Mouse (Mus musculus) stomach, embryonic 16.5 days (tissue): ENCODE measurements around the gene Taf3. TPM values are rescaled to one million over a fixed set of nuclear protein-coding genes. Genes with fewer than 3 reads are reported as not detected.

ENCODE experiments used
- ATAC-seq: fragments of 200-750 bp; cut with Nextera tagmentation; 2 replicates; pipeline ENCODE4 v1.8.0; 2017; ENCODE audit warnings: moderate number of reproducible peaks, moderate TSS enrichment; ENCODE audit not compliant: insufficient read depth, low FRiP score
- H3K27ac ChIP-seq: fragments of 300-500 bp; sonication (generic); 2 replicates; pipeline ENCODE4 v1.5.1; 2014; ENCODE audit warnings: low read length
- H3K27me3 ChIP-seq: fragments of 300-500 bp; sonication (generic); 2 replicates; pipeline ENCODE4 v1.6.1; 2014; ENCODE audit warnings: low read length, control low read depth, mixed read lengths; ENCODE audit not compliant: control insufficient read depth, insufficient read depth
- H3K36me3 ChIP-seq: fragments of 300-500 bp; sonication (generic); 2 replicates; pipeline ENCODE4 v1.6.1; 2014; ENCODE audit warnings: low read length; ENCODE audit not compliant: control insufficient read depth, insufficient read depth
- H3K4me1 ChIP-seq: fragments of 300-500 bp; sonication (generic); 2 replicates; pipeline ENCODE4 v1.6.1; 2014; ENCODE audit warnings: low read length, control low read depth, mixed read lengths; ENCODE audit not compliant: control insufficient read depth, insufficient read depth
- H3K4me2 ChIP-seq: fragments of 300-500 bp; sonication (generic); 2 replicates; pipeline ENCODE4 v1.6.1; 2014; ENCODE audit warnings: low read depth, low read length, mixed read lengths
- H3K4me3 ChIP-seq: fragments of 300-500 bp; sonication (generic); replicated peaks from 2 replicates; pipeline ENCODE4 v1.5.1; 2014; ENCODE audit warnings: mild to moderate bottlenecking, low read length
- H3K9ac ChIP-seq: fragments of 300-500 bp; sonication (generic); 2 replicates; pipeline ENCODE4 v1.6.1; 2014; ENCODE audit warnings: low read length
- H3K9me3 ChIP-seq: fragments of 300-500 bp; sonication (generic); replicated peaks from 2 replicates; pipeline ENCODE4 v1.6.1; 2016; ENCODE audit warnings: low read length, control low read depth; ENCODE audit not compliant: control insufficient read depth
- WGBS: fragments of 180-500 bp; shearing (Covaris S2); extraction: QIAGEN DNeasy Blood & Tissue Kit; methylation state at CpG from one replicate; pipeline ENCODE4 v1.1.7; 2014; 5-methylcytosine and 5-hydroxymethylcytosine counted together
- polyA plus RNA-seq: library from polyadenylated mRNA; unstranded; fragments of >200 nt; fragmentation: Nextera tagmentation; extraction: Ambion mirVana; gene quantifications from 2 replicates; pipeline ENCODE4 v1.2.1, GENCODE M21; 2015

Gene Taf3
- polyA plus RNA-seq, 1 experiment from 2014 or later: 9.8 TPM

DNA sequence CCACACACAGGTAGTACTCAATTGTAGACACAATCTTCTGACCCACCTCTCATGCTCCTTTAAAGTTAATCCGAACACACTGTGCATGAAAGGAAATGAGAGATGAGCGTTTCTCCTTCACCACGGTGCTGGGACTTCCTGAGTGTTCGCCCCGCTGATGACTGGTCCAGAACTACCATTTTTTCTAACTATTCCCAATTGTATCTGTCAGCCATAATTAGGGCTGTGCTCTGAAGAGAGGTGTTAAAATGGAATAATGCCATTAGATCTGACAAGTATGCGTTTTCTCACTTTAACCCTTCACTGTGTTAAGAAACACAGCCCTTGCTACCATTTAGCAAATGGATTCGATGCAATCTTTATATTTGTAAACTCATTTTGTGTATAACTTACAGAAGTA, 18.6 kb downstream of the Taf3 start:
- no peaks in the 10 kb centered on the region for H3K27me3 ChIP-seq
- H3K9ac ChIP-seq: no peak overlapping the region
- H3K4me2 ChIP-seq: no peak overlapping the region
- H3K9me3 ChIP-seq: no peaks in the 10 kb centered on the region
- no peak overlapping the region for H3K4me3 ChIP-seq
- no peak overlapping the region for H3K27ac ChIP-seq
- 74% methylated on average over 7 of the region's 7 CpGs for WGBS
- ATAC-seq: no peak
- no peaks in the 10 kb centered on the region for H3K36me3 ChIP-seq
- no peaks in the 10 kb centered on the region for H3K4me1 ChIP-seq

DNA sequence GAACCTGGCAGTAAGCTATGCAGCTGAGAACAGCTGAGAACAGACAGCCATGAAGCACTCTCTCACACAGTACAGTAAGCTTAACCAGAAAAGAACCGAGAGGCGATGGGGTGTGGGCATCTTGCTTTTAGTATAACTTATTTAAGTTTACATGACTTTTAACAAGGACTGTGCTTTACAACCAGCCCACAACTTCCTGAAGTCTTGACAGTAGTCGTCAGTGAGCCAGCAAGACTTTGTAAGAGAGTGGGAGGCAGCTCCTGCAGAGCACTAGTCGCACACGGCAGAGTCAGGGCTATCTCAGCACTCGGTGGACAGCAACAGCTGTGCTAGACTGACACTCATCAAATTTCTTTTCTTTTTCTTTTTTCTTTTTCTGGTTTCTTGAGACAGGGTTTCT, 24.1 kb downstream of the Taf3 start:
- Histone ChIP-seq H3K4me2 (no peak overlapping the region), H3K36me3 (no peaks in the 10 kb centered on the region), H3K27me3 (no peaks in the 10 kb centered on the region), H3K27ac (no peak overlapping the region), H3K4me3 (no peak overlapping the region), H3K9me3 (no peaks in the 10 kb centered on the region), H3K9ac (no peak overlapping the region), H3K4me1 (no peaks in the 10 kb centered on the region)
- ATAC-seq: no peak
- WGBS: 82% methylated on average over 6 of the region's 6 CpGs

DNA sequence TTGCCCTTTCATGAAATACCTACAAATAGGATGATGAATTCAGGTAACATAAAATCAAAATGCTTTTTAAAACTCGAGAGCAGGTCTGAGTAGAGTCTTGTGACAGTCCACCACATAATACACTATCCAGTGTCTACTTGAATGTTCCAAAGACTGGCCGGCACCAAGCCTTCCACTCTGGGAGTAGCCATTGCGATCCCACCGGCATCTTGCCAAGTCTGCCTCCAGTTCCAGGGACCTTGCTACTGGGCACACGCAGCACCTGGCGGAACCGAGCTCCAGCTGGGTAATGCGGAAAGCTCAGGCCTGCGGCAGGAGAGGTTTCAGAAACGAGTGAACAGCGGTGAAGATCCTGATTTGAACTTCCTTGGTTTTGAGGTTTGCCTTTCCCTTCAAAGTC, 27.1 kb downstream of the Taf3 start:
- ATAC-seq: no peak
- H3K4me1 ChIP-seq: no peaks in the 10 kb centered on the region

DNA sequence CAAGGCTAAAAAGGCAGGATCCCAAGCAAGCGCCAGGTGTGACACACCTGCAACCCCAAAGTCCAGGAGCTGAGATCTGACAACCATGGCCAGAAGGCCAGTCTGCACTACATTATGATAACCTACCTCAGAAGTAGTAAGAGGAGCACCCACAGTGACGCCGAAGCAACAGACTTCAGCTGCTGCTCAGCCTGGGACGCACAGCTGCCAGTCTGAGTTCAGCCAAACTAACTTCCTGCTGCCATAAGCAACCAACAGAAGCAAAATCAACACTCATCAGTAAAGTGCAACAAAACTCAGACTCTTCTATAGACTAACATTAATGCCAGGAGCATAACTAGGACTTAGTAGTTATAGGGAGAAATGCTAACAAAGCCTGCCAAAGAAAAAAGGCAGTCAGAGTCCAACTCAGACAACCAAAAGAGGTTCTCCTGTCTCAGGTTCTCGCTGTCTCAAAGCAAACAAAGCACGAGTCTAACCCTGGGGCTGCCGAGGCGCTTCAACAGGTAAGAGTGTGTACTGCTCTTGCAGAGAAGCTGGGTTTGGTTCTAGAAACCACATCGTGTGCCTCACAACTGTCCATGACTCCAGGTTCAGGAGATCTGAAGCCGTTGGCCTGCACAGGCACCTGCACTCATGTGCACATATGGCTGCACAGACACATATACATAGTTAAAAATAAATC, 33.3 kb downstream of the Taf3 start:
- no peaks in the 10 kb centered on the region for H3K4me1 ChIP-seq

More for the DNA sequence above, 27.1 kb downstream of the Taf3 start:
- no peaks in the 10 kb centered on the region for H3K9me3 ChIP-seq
- H3K4me3 ChIP-seq: no peak overlapping the region
- no peak overlapping the region for H3K27ac ChIP-seq
- H3K9ac ChIP-seq: no peak overlapping the region
- no peak overlapping the region for H3K4me2 ChIP-seq
- H3K27me3 ChIP-seq: no peaks in the 10 kb centered on the region
- no peaks in the 10 kb centered on the region for H3K36me3 ChIP-seq
- WGBS: 90% methylated on average over 11 of the region's 11 CpGs

DNA sequence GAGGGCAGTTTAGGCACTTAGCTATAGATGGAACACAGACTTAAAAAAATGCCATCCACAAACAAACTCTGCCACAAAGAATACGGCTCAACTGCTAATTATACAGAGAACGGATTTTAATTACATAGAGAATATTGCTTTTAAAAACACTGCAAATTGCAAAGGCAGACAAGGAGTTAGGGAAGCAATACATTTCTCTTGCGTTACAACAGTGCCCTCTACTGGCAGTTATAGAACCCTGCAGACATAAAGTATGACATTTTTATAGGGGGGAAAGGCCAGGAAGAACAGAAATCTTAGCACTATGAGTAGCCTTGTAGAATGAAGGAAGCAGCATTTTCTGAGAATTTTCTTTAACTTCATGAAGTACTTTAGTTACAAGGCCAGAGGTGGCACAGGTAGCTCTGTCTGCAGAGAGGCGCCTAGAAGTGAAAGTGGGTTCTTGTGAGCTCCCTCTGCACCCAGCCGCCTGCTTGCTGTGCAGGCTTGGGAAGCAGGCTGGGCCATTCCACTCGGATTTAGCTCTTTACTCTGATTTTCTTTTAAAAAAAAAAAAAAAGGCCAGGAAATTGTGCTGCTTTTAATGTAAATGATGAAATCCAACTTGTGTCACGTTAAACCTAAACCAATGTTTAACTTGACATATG, 38.0 kb downstream of the Taf3 start:
- no peak for ATAC-seq
- no peaks in the 10 kb centered on the region for H3K4me1 ChIP-seq
- no peak overlapping the region for H3K9ac ChIP-seq
- H3K4me2 ChIP-seq: no peak overlapping the region
- no peaks in the 10 kb centered on the region for H3K9me3 ChIP-seq
- H3K27me3 ChIP-seq: no peaks in the 10 kb centered on the region
- H3K27ac ChIP-seq: no peak overlapping the region
- no peak overlapping the region for H3K4me3 ChIP-seq
- WGBS: 37% methylated on average over 7 of the region's 7 CpGs
- H3K36me3 ChIP-seq: no peaks in the 10 kb centered on the region

More for the DNA sequence above, 33.3 kb downstream of the Taf3 start:
- no peak overlapping the region for H3K4me2 ChIP-seq
- no peaks in the 10 kb centered on the region for H3K9me3 ChIP-seq
- H3K27me3 ChIP-seq: no peaks in the 10 kb centered on the region
- H3K27ac ChIP-seq: no peak overlapping the region
- no peak overlapping the region for H3K9ac ChIP-seq
- H3K36me3 ChIP-seq: no peaks in the 10 kb centered on the region
- no peak for ATAC-seq
- H3K4me3 ChIP-seq: no peak overlapping the region
- WGBS: 77% methylated on average over 10 of the region's 10 CpGs

DNA sequence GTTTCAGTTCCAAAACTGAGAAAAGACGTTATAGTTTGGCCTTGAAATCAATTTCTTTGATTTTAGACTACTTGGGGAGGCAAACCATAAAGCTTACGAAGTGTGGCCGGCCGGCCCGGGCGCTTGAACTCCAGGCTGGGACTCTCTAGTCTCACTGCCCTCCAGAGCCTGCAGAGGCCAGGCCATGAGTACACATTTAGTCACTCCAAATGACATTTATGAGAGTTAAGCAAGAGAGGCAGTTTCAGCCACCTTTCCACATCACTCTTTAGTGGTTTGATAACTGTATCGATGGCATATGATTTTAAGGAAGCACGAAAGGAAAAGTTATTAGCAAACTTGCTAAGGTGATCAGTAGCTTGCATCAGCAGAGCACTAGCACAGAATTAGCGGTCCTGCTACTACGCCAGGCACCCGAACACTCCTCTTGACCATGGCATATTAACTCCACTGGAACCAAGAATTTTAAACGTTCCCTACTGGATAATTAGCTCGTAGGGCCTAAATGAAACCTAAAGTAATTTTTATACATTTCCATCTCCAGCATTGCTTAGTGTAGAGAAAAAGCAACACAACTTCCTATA, 38.6 kb downstream of the Taf3 start:
- ATAC-seq: no peak
- Histone ChIP-seq H3K9me3 (no peaks in the 10 kb centered on the region), H3K27me3 (no peaks in the 10 kb centered on the region), H3K9ac (no peak overlapping the region), H3K4me3 (no peak overlapping the region), H3K27ac (no peak overlapping the region), H3K4me2 (no peak overlapping the region), H3K36me3 (no peaks in the 10 kb centered on the region), H3K4me1 (no peaks in the 10 kb centered on the region)
- 87% methylated on average over 13 of the region's 13 CpGs for WGBS

DNA sequence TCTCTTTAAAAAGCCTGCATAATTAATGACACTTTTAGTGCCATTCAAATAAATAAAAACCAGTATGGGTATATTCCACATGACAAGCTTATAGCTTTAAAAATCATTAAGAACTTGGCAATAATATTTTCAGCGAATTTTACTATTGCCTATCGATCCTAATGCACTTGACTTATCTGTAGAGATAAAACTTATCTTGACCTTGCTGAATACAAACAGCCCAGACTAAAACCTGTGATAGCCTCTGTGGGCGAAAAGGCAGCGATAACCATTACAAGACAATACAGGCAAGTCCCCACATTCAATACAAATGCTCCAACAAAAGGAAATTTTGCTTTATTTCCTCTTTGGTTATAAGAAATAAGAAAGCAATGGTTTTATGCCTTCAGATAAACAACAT, 39.8 kb downstream of the Taf3 start:
- H3K4me2 ChIP-seq: no peak overlapping the region

DNA sequence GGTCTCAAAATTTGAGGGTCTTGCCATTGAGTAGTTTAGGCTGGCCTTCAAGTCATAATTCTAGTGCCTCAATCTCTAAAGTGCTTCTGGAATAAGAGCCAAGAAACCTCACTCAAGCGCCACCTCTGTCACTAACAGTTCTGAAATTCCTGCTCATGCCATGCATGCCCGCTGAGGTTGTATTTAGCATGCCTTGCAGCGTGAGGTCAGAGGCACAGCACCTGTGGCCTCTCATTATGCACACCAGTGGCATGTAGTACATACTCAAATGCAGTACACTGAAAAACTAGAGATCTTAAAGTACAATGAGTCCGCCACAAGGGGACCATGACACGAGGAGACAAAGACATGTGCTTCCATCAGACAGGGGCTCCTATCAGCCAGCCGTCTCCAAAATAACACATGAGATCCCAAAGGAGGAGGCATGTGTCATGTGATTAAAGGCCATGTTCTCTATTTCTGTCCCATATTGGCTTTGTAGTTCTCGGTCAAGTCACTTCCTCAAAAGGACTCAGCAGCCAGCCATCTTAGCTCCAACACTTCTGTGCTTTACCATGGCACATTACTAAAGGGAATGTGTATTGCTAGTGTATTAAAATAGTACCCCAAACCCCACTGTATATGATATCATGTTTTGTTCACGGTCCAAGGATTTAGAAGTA, 43.3 kb downstream of the Taf3 start:
- Histone ChIP-seq H3K4me2 (no peak overlapping the region), H3K36me3 (no peaks in the 10 kb centered on the region), H3K4me1 (no peaks in the 10 kb centered on the region), H3K27me3 (no peaks in the 10 kb centered on the region), H3K9ac (no peak overlapping the region), H3K27ac (no peak overlapping the region), H3K4me3 (no peak overlapping the region), H3K9me3 (no peaks in the 10 kb centered on the region)
- ATAC-seq: no peak
- WGBS: 84% methylated on average over 8 of the region's 8 CpGs

More for the DNA sequence above, 39.8 kb downstream of the Taf3 start:
- no peaks in the 10 kb centered on the region for H3K9me3 ChIP-seq
- H3K27me3 ChIP-seq: no peaks in the 10 kb centered on the region
- H3K9ac ChIP-seq: no peak overlapping the region
- no peak overlapping the region for H3K4me3 ChIP-seq
- no peaks in the 10 kb centered on the region for H3K4me1 ChIP-seq
- no peak overlapping the region for H3K27ac ChIP-seq
- H3K36me3 ChIP-seq: no peaks in the 10 kb centered on the region
- 60% methylated on average over 4 of the region's 4 CpGs for whole genome bisulfite sequencing
- no peak for ATAC-seq

DNA sequence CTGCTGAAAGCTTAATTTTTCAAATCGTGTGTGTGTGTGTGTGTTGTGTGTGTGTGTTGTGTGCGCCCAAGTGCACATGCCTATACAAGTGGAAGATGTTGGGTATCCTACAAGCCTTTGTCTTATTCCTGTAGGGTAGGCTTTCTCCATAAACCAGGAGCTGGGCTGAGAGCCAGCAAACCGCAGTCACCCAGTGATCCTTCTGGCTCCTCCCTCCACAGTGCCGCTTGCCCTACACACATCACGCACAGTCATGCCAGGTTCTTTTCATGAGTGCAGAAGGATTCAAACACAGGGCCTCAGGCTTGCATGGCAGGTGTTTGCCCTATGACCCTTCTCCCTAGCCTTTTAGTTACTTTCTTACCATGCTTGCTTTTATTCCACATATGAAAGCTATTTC, 45.0 kb downstream of the Taf3 start:
- H3K9ac ChIP-seq: no peak overlapping the region
- H3K36me3 ChIP-seq: no peaks in the 10 kb centered on the region
- no peaks in the 10 kb centered on the region for H3K27me3 ChIP-seq
- no peaks in the 10 kb centered on the region for H3K4me1 ChIP-seq
- H3K4me3 ChIP-seq: no peak overlapping the region
- no peaks in the 10 kb centered on the region for H3K9me3 ChIP-seq
- no peak overlapping the region for H3K4me2 ChIP-seq
- WGBS: 81% methylated on average over 5 of the region's 5 CpGs
- no peak overlapping the region for H3K27ac ChIP-seq
- no peak for ATAC-seq
